Mouse (Mus musculus) bone marrow, adult 2 months (tissue): ENCODE results near the gene Adgrl1.

Source experiments
- CTCF ChIP-seq: fragments of 200-500 bp; IDR thresholded peaks from 2 replicates; pipeline ENCODE4 v1.5.1; 2011; ENCODE audit warnings: low read length, control low read depth; ENCODE audit not compliant: control insufficient read depth, insufficient read depth
- POLR2A ChIP-seq: fragments of 200-500 bp; IDR thresholded peaks from 2 replicates; pipeline ENCODE4 v1.6.1; 2011; ENCODE audit warnings: low read depth, mild to moderate bottlenecking, control low read depth, low read length, borderline replicate concordance; ENCODE audit not compliant: control insufficient read depth

DNA sequence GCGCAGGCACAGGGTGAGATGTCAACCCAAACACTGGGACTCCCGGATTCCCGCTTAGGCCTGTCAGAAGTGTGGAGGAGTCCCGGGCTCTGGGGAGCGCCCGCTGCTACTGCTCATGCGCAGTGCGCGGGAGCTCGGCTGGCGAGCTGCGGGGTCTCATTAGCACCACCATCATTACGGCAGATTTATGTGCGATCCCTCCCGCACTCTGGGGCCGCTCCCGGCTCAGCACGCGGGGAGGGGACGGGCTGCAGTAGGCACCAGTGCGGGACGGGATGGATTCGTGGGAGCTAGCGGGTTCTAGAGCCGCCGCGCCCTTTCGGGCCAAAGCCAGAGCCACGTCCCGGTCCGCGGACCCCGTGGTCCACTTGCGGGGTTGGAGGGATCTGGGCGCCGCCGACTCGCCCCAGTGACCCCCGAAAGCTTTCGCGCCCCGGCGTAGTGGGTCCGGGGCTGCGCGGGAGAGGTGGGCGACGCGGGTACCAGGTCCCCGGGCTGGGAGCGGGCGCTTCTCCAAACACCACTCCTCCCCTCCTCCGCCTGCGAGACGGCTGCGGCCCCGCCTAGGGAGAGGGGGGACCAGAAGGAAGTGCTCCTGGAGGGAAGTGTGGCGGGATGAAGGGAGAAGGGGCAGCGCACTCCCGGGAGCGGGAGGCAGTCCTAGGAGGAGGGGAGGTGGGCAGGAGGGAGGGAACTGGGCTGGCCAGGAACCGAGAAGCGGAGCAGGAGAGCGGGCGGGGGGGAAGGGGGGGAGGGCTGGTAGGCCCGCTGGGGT lies 24.8 kb upstream of the Adgrl1 start:
- TF ChIP-seq CTCF (no peak), POLR2A (no peak)
